Mouse (Mus musculus) hindbrain, postnatal 0 days (tissue): Measurements from ENCODE around the gene Ptprd. TPM values are rescaled to one million over a fixed set of nuclear protein-coding genes. Genes with fewer than 3 reads are reported as not detected.
A peak's percentile ranks its signal among the peaks of the same experiment; 100 is the strongest.

Source experiments
- ATAC-seq: fragments of 200-750 bp; cut with Nextera tagmentation; 2 replicates; pipeline ENCODE4 v1.8.0; 2017; ENCODE audit warnings: mild to moderate bottlenecking, moderate TSS enrichment, moderate library complexity
- DNase-seq: peaks from one replicate; pipeline ENCODE4 v3.0.0-alpha.2; 2015; ENCODE audit warnings: low spot score
- H3K27ac ChIP-seq: fragments of 300-500 bp; sonication (generic); 2 replicates; pipeline ENCODE4 v1.5.1; 2014; ENCODE audit warnings: mild to moderate bottlenecking
- H3K27me3 ChIP-seq: fragments of 300-500 bp; sonication (generic); 2 replicates; pipeline ENCODE4 v1.6.1; 2014; ENCODE audit warnings: low read length, mixed read lengths; ENCODE audit not compliant: insufficient read depth
- H3K36me3 ChIP-seq: fragments of 300-500 bp; sonication (generic); 2 replicates; pipeline ENCODE4 v1.6.1; 2014; ENCODE audit warnings: low read length, mixed read lengths; ENCODE audit not compliant: insufficient read depth
- H3K4me1 ChIP-seq: fragments of 300-500 bp; sonication (generic); 2 replicates; pipeline ENCODE4 v1.6.1; 2014; ENCODE audit warnings: antibody characterized with exemption, low read length, mixed read lengths; ENCODE audit not compliant: insufficient read depth
- H3K4me2 ChIP-seq: fragments of 300-500 bp; sonication (generic); 2 replicates; pipeline ENCODE4 v1.6.1; 2014; ENCODE audit warnings: low read depth, mild to moderate bottlenecking, low read length, moderate library complexity, mixed read lengths
- H3K4me3 ChIP-seq: fragments of 300-500 bp; sonication (generic); 2 replicates; pipeline ENCODE4 v1.5.1; 2014; ENCODE audit warnings: low read length
- H3K9ac ChIP-seq: fragments of 300-500 bp; sonication (generic); replicated peaks from 2 replicates; pipeline ENCODE4 v1.6.1; 2014; ENCODE audit warnings: mild to moderate bottlenecking, low read length, moderate library complexity, mixed read lengths
- H3K9me3 ChIP-seq: fragments of 300-500 bp; sonication (generic); 2 replicates; pipeline ENCODE4 v1.6.1; 2016; ENCODE audit warnings: low read length, mixed read lengths
- CTCF ChIP-seq: IDR thresholded peaks from 2 replicates; pipeline ENCODE4 v1.5.1; 2016; ENCODE audit warnings: antibody characterized with exemption, control low read depth, low read depth
- WGBS: fragments of 180-500 bp; shearing (Covaris S2); extraction: QIAGEN DNeasy Blood & Tissue Kit; methylation state at CpG from one replicate; pipeline ENCODE4 v1.1.7; 2014; 5-methylcytosine and 5-hydroxymethylcytosine counted together
- polyA plus RNA-seq: library from polyadenylated mRNA; unstranded; fragments of >200 nt; fragmentation: Nextera tagmentation; extraction: Ambion mirVana; gene quantifications from 2 replicates; pipeline ENCODE4 v1.2.1, GENCODE M21; 2015
- total RNA-seq: library from RNA; depleted of rRNA; stranded (reverse); fragments of >200 nt; gene quantifications from 2 replicates; pipeline ENCODE4 v1.2.3, GENCODE M21; 2014

The Ptprd gene
- total and polyA plus RNA-seq, 2 experiments from 2014 or later: 56.3 to 96.0 TPM

- Histone ChIP-seq H3K9ac (no peak overlapping the region), H3K4me3 (no peak overlapping the region), H3K27ac (no peak overlapping the region), H3K9me3 (no peaks in the 10 kb centered on the region), H3K36me3 (no peaks in the 10 kb centered on the region), H3K4me2 (no peak overlapping the region), H3K4me1 (no peaks in the 10 kb centered on the region), H3K27me3 (no peaks in the 10 kb centered on the region)
- ATAC-seq (no peak), DNase-seq (no peak)
- TF ChIP-seq CTCF: no peak
- 84% methylated on average over 2 of the region's 2 CpGs for WGBS
Measured at GRCm38 (mm10) chr4:76766429-76766828, 1445.3 kb downstream of the Ptprd start.

- ATAC-seq (no peak), DNase-seq (peak; percentile 46)
- Histone ChIP-seq H3K4me1 (no peaks in the 10 kb centered on the region), H3K4me2 (no peak overlapping the region), H3K27me3 (no peaks in the 10 kb centered on the region), H3K9ac (no peak overlapping the region), H3K27ac (no peak overlapping the region), H3K4me3 (no peak overlapping the region), H3K9me3 (no peaks in the 10 kb centered on the region), H3K36me3 (no peaks in the 10 kb centered on the region)
- TF ChIP-seq CTCF: no peak
- 20% methylated on average over 2 of the region's 2 CpGs for whole genome bisulfite sequencing
Measured at GRCm38 (mm10) chr4:76750709-76751108, 1461.1 kb downstream of the Ptprd start.

GRCm38 (mm10) chr4:76735831-76736230 is 1475.9 kb downstream of the Ptprd start:
- no peaks in the 10 kb centered on the region for H3K27me3 ChIP-seq
- H3K36me3 ChIP-seq: no peaks in the 10 kb centered on the region
- TF ChIP-seq CTCF: no peak
- no peaks in the 10 kb centered on the region for H3K4me1 ChIP-seq
- no peak overlapping the region for H3K4me2 ChIP-seq
- H3K9me3 ChIP-seq: no peaks in the 10 kb centered on the region
- ATAC-seq (no peak), DNase-seq (no peak)
- no peak overlapping the region for H3K27ac ChIP-seq
- 71% methylated on average over 1 of the region's 1 CpGs for WGBS
- no peak overlapping the region for H3K9ac ChIP-seq
- no peak overlapping the region for H3K4me3 ChIP-seq

GRCm38 (mm10) chr4:76675726-76676125 is 1536.0 kb downstream of the Ptprd start:
- Histone ChIP-seq H3K27me3 (no peaks in the 10 kb centered on the region), H3K9ac (no peak overlapping the region), H3K9me3 (no peaks in the 10 kb centered on the region), H3K27ac (no peak overlapping the region), H3K36me3 (no peaks in the 10 kb centered on the region), H3K4me2 (no peak overlapping the region), H3K4me1 (no peaks in the 10 kb centered on the region), H3K4me3 (no peak overlapping the region)
- DNase-seq: no peak
- ATAC-seq: no peak
- no peak for TF ChIP-seq CTCF
- 81% methylated on average over 3 of the region's 3 CpGs for WGBS

- ATAC-seq (no peak), DNase-seq (peak; percentile 8)
- H3K4me1 ChIP-seq: no peaks in the 10 kb centered on the region
Measured at GRCm38 (mm10) chr4:76673224-76673623, 1538.5 kb downstream of the Ptprd start.

GRCm38 (mm10) chr4:76672653-76673052 is 1539.1 kb downstream of the Ptprd start:
- H3K4me1 ChIP-seq: no peaks in the 10 kb centered on the region
- no peak for TF ChIP-seq CTCF
- no peak for ATAC-seq
- H3K27ac ChIP-seq: no peak overlapping the region
- no peaks in the 10 kb centered on the region for H3K9me3 ChIP-seq
- no peaks in the 10 kb centered on the region for H3K27me3 ChIP-seq
- no peak for DNase-seq
- no peak overlapping the region for H3K4me2 ChIP-seq
- H3K4me3 ChIP-seq: no peak overlapping the region
- no peaks in the 10 kb centered on the region for H3K36me3 ChIP-seq
- no peak overlapping the region for H3K9ac ChIP-seq

More at GRCm38 (mm10) chr4:76673224-76673623, 1538.5 kb downstream of the Ptprd start:
- no peak overlapping the region for H3K4me2 ChIP-seq
- no peak overlapping the region for H3K9ac ChIP-seq
- no peak overlapping the region for H3K4me3 ChIP-seq
- no peaks in the 10 kb centered on the region for H3K27me3 ChIP-seq
- H3K9me3 ChIP-seq: no peaks in the 10 kb centered on the region
- H3K27ac ChIP-seq: no peak overlapping the region
- H3K36me3 ChIP-seq: no peaks in the 10 kb centered on the region
- TF ChIP-seq CTCF: no peak

GRCm38 (mm10) chr4:76661725-76662124 is 1550.0 kb downstream of the Ptprd start:
- H3K4me2 ChIP-seq: no peak overlapping the region
- H3K4me3 ChIP-seq: no peak overlapping the region
- no peaks in the 10 kb centered on the region for H3K4me1 ChIP-seq
- no peaks in the 10 kb centered on the region for H3K36me3 ChIP-seq
- DNase-seq (no peak), ATAC-seq (no peak)
- TF ChIP-seq CTCF: no peak
- no peak overlapping the region for H3K9ac ChIP-seq
- WGBS: 71% methylated on average over 4 of the region's 4 CpGs
- no peaks in the 10 kb centered on the region for H3K9me3 ChIP-seq
- H3K27me3 ChIP-seq: no peaks in the 10 kb centered on the region
- no peak overlapping the region for H3K27ac ChIP-seq

GRCm38 (mm10) chr4:76660146-76660545 is 1551.6 kb downstream of the Ptprd start:
- WGBS: 88% methylated on average over 2 of the region's 2 CpGs
- no peak for ATAC-seq
- no peaks in the 10 kb centered on the region for H3K4me1 ChIP-seq

More at GRCm38 (mm10) chr4:76660146-76660545, 1551.6 kb downstream of the Ptprd start:
- no peaks in the 10 kb centered on the region for H3K36me3 ChIP-seq
- TF ChIP-seq CTCF: no peak
- no peak overlapping the region for H3K4me2 ChIP-seq
- no peaks in the 10 kb centered on the region for H3K27me3 ChIP-seq
- DNase-seq: no peak
- H3K27ac ChIP-seq: no peak overlapping the region
- no peaks in the 10 kb centered on the region for H3K9me3 ChIP-seq
- H3K4me3 ChIP-seq: no peak overlapping the region
- H3K9ac ChIP-seq: no peak overlapping the region
